ENCODE assay signal across 22 mouse cellular contexts in the genomic region with DNA sequence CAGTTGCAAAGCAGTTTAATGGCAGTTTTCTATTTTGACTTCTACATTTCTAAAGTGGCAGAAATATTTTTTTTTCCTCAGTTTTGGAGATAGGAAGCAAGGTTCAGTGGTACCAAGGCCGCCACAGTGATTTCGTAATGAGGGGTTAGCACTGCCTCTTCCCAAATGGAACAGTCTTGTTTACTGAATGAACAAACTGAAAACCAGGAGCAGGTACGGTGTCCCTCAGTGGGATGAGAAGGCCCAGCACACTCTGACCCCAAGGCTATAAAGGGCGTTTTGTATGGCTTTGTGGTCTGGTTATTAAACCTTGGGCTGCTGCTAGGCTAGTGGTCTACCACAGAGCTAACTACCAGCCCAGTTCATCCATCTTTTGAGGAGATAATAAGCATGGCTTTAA. TPM values are rescaled to one million over a fixed set of nuclear protein-coding genes. Genes with fewer than 3 reads are reported as not detected.
DNase-seq lines count a peak whose midpoint lies in the region; ATAC-seq and TF ChIP-seq lines count a peak whose summit lies in the region.
"Had no signal": no experiment of that assay in that cellular context is flagged by ENCODE, and none has a peak within 500 bp of the region (broad histone marks: within the 10 kb centered on the region; RNA-seq: fewer than 3 reads in every experiment).

No protein-coding gene starts in this region.

- TF ChIP-seq POLR2A in liver, adult 2 months (IDR thresholded peaks at IDR 0.05; ENCODE audit: extremely low read depth, insufficient read depth, low read length) = no peak

- H3K4me3 ChIP-seq in liver, adult 2 months (ENCODE audit: insufficient read depth, low read depth, low read length) = no peak overlapping the region
- no peak overlapping the region for H3K4me3 ChIP-seq in liver, embryonic 11.5 days (ENCODE audit: low read depth, low read length)
- H3K4me3 ChIP-seq in liver, embryonic 16.5 days (ENCODE audit: low read depth, low read length) = no peak overlapping the region
- H3K4me3 ChIP-seq: forebrain, embryonic 10.5 days; forebrain, embryonic 13.5 days; heart, embryonic 12.5 days; heart, embryonic 15.5 days; hindbrain, embryonic 12.5 days; hindbrain, embryonic 15.5 days had no signal

- peak overlapping the region; percentile 64 for H3K27ac ChIP-seq in liver, adult 2 months (replicated peaks; ENCODE audit: insufficient read depth, low read depth, low read length)
- H3K27ac ChIP-seq in liver, embryonic 11.5 days (ENCODE audit: low read depth, low read length) = no peak overlapping the region
- H3K27ac ChIP-seq in liver, embryonic 16.5 days (ENCODE audit: low read length) = no peak overlapping the region
- H3K27ac ChIP-seq: forebrain, embryonic 10.5 days; forebrain, embryonic 13.5 days; heart, embryonic 15.5 days; hindbrain, embryonic 12.5 days; hindbrain, embryonic 15.5 days had no signal

- H3K9ac ChIP-seq in liver, adult 2 months (ENCODE audit: low read depth, low read length) = peak overlapping the region; percentile 5; the same call in 1 of the 2 replicates
- H3K9ac ChIP-seq in liver, embryonic 11.5 days (ENCODE audit: low read depth, low read length) = no peak overlapping the region
- H3K9ac ChIP-seq in liver, embryonic 16.5 days (ENCODE audit: low read depth, low read length) = no peak overlapping the region
- H3K9ac ChIP-seq: forebrain, embryonic 13.5 days; heart, embryonic 12.5 days; heart, embryonic 15.5 days; hindbrain, embryonic 12.5 days; hindbrain, embryonic 15.5 days had no signal

- no peaks in the 10 kb centered on the region for H3K79me2 ChIP-seq in liver, adult 2 months (ENCODE audit: control insufficient read depth, insufficient read depth, low read length)

- H3K4me2 ChIP-seq in liver, embryonic 11.5 days = no peak overlapping the region
- H3K4me2 ChIP-seq in liver, embryonic 16.5 days (ENCODE audit: low read depth, low read length) = no peak overlapping the region
- H3K4me2 ChIP-seq: forebrain, embryonic 13.5 days; heart, embryonic 12.5 days; heart, embryonic 15.5 days; hindbrain, embryonic 12.5 days; hindbrain, embryonic 15.5 days had no signal

- no peak for ATAC-seq in liver, embryonic 11.5 days (replicated peaks; ENCODE audit: low FRiP score)
- peak; percentile 81 for ATAC-seq in liver, embryonic 16.5 days (ENCODE audit: low read depth)
- ATAC-seq: activated CD4-positive, CD25-positive, alpha-beta regulatory T cell, adult 4 months; forebrain, embryonic 13.5 days; intestine, embryonic 16.5 days had no signal

- no peaks in the 10 kb centered on the region for H3K36me3 ChIP-seq in liver, adult 2 months (ENCODE audit: control insufficient read depth, insufficient read depth, low read length)
- H3K36me3 ChIP-seq in liver, embryonic 11.5 days (ENCODE audit: control insufficient read depth, insufficient read depth, low read length) = no peaks in the 10 kb centered on the region
- no peaks in the 10 kb centered on the region for H3K36me3 ChIP-seq in liver, embryonic 16.5 days (ENCODE audit: control insufficient read depth, insufficient read depth)
- H3K36me3 ChIP-seq: forebrain, embryonic 10.5 days; heart, embryonic 12.5 days; heart, embryonic 15.5 days; hindbrain, embryonic 12.5 days; hindbrain, embryonic 15.5 days had no signal

- no peaks in the 10 kb centered on the region for H3K27me3 ChIP-seq in liver, adult 2 months (ENCODE audit: control insufficient read depth, insufficient read depth, low read length)
- no peaks in the 10 kb centered on the region for H3K27me3 ChIP-seq in liver, embryonic 11.5 days (replicated peaks; ENCODE audit: control insufficient read depth, insufficient read depth, low read length)
- no peaks in the 10 kb centered on the region for H3K27me3 ChIP-seq in liver, embryonic 16.5 days (ENCODE audit: control insufficient read depth, insufficient read depth, low read depth, low read length)
- H3K27me3 ChIP-seq: forebrain, embryonic 13.5 days; heart, embryonic 12.5 days; heart, embryonic 15.5 days; hindbrain, embryonic 12.5 days; hindbrain, embryonic 15.5 days had no signal

- 19% methylated on average over 4 of the region's 4 CpGs for WGBS in liver, adult 2 months
- WGBS in liver, embryonic 11.5 days = 62% methylated on average over 4 of the region's 4 CpGs
- 45% methylated on average over 4 of the region's 4 CpGs for WGBS in liver, embryonic 16.5 days (ENCODE audit: insufficient replicate concordance)

- peaks cover 12% of the 10 kb centered on the region for H3K4me1 ChIP-seq in liver, adult 2 months (ENCODE audit: control insufficient read depth, insufficient read depth, low read length)
- H3K4me1 ChIP-seq in liver, embryonic 11.5 days (replicated peaks; ENCODE audit: control insufficient read depth, insufficient read depth, low read length) = no peaks in the 10 kb centered on the region
- peaks cover 4% of the 10 kb centered on the region; the same call in 1 of the 2 replicates for H3K4me1 ChIP-seq in liver, embryonic 16.5 days (ENCODE audit: control insufficient read depth, low read depth, low read length)
- H3K4me1 ChIP-seq: forebrain, embryonic 10.5 days; forebrain, embryonic 13.5 days; heart, embryonic 12.5 days; heart, embryonic 15.5 days; hindbrain, embryonic 12.5 days; hindbrain, embryonic 15.5 days had no signal

- intact Hi-C loops in heart, postnatal 25 days (cut with DNase I) = loop anchor here (5.0 kb wide), 1 partner anchor 983 kb away; no protein-coding TSS in a partner anchor

- TF ChIP-seq CTCF in liver, adult 2 months (IDR thresholded peaks at IDR 0.05; ENCODE audit: low read depth, low read length) = no peak

- no peaks in the 10 kb centered on the region for H3K9me3 ChIP-seq in liver, embryonic 11.5 days (ENCODE audit: control insufficient read depth, low read length)
- no peaks in the 10 kb centered on the region for H3K9me3 ChIP-seq in liver, embryonic 16.5 days (replicated peaks; ENCODE audit: control insufficient read depth, low read length)
- H3K9me3 ChIP-seq: forebrain, embryonic 10.5 days; forebrain, embryonic 13.5 days; heart, embryonic 12.5 days; heart, embryonic 15.5 days; hindbrain, embryonic 12.5 days; hindbrain, embryonic 15.5 days had no signal

- peak; percentile 10 for DNase-seq in heart, adult 11 months
- DNase-seq in heart, postnatal 25 days (ENCODE audit: low spot score) = no peak
- peak; percentile 94 for DNase-seq in liver, adult 2 months (ENCODE audit: extremely low read depth, low read depth, low spot score)
- DNase-seq in liver, embryonic 11.5 days (ENCODE audit: low spot score) = no peak
- DNase-seq in 416B (ENCODE audit: low read depth) = peak; percentile 3
- no peak for DNase-seq in layer of hippocampus, adult 11-12 months (ENCODE audit: low spot score)
- DNase-seq: adrenal gland, postnatal 25 days; cerebellum, adult 18-20 months; cerebellum, adult 9-10 months; cerebellum, postnatal 14 days; gastrocnemius, postnatal 10 days; gastrocnemius, postnatal 36 days; heart, postnatal 10 days had no signal

RNA-seq across cellular contexts. Expression of gene Dnaja2, which starts 49.1 kb away (rescaled TPM):
- 100 to 1,000 TPM; 220 to 258 TPM for total RNA-seq in heart, postnatal 25 days (2021)
- total RNA-seq in liver, adult 2 months (2014; rRNA removed) = 53.1 and 65.8 TPM in 2 replicates
- polyA plus RNA-seq in liver, adult 2 months (2012; rRNA removed) = 10.4 and 15.3 TPM in 2 replicates
- 163 and 175 TPM in 2 replicates for polyA plus RNA-seq in liver, embryonic 11.5 days (2014; fragmentation: Nextera tagmentation; extraction: Ambion mirVana)
- polyA plus RNA-seq in liver, embryonic 16.5 days (2015; fragmentation: Nextera tagmentation; extraction: Ambion mirVana) = 63.5 and 65.7 TPM in 2 replicates

Comparison
In these comparisons a context has a peak if more than half of its experiments do, and no peak if none do; other contexts are left out.
1. DNase-seq: peak in heart, adult 11 months (single experiment), liver, adult 2 months (single experiment) and 416B (single experiment); none in heart, postnatal 25 days (single experiment), liver, embryonic 11.5 days (single experiment) and layer of hippocampus, adult 11-12 months (single experiment).